Mouse (Mus musculus): ENCODE data around the gene Bfar. TPM values are rescaled to one million over a fixed set of nuclear protein-coding genes. Genes with fewer than 3 reads are reported as not detected.

The Bfar gene
- polyA plus RNA-seq, 1 experiment = 12.6 TPM

DNA sequence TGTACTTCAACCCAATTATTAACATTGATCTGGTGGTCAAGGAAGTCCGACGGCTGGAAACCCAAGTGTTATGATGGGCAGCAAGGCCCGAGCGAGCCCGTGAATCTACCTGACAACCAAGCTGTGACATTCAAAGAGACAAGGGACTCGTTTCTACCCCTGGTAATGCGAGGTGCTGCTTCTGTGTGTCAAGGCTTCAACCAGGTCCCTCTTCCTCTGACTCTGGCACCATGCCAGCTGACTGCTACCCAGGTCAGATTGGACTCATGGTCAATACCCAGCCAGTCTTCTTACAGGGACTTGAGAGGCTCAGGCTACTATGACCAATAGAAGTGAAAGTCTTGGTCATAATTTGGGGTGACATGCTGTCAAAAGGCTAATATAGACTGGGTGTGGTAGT is 30.5 kb downstream of the Bfar start:
- H3K79me2 ChIP-seq (ENCODE audit: control insufficient read depth, insufficient read depth) = no peaks in the 10 kb centered on the region
- peaks cover 31% of the 10 kb centered on the region for H3K36me3 ChIP-seq (ENCODE audit: control insufficient read depth, insufficient read depth)
- H3K4me3 ChIP-seq = no peak overlapping the region
- TF ChIP-seq MYOG (IDR thresholded peaks at IDR 0.05; ENCODE audit: control insufficient read depth in 1 of 3, insufficient read depth in 1 of 3, insufficient read length in 2 of 3, low read depth in 2 of 3) (no peak), SRF (IDR thresholded peaks at IDR 0.05; ENCODE audit: control insufficient read depth, insufficient read length, low read depth) (no peak), TCF3 (IDR thresholded peaks at IDR 0.05; ENCODE audit: insufficient read length, low read depth) (no peak), MAX (IDR thresholded peaks at IDR 0.05; ENCODE audit: low read depth) (no peak), TCF12 (IDR thresholded peaks at IDR 0.05; ENCODE audit: insufficient read depth, poor library complexity, severe bottlenecking) (no peak), POLR2A (IDR thresholded peaks at IDR 0.05; ENCODE audit: insufficient read length, low read depth) (no peak), CEBPB (IDR thresholded peaks at IDR 0.05; ENCODE audit: insufficient read depth, poor library complexity, severe bottlenecking) (no peak), MYOD1 (IDR thresholded peaks at IDR 0.05; ENCODE audit: control insufficient read depth in 1 of 3, insufficient read length in 2 of 3, low read depth in 2 of 3) (no peak), E2F4 (IDR thresholded peaks at IDR 0.05; ENCODE audit: insufficient read depth) (no peak), USF1 (IDR thresholded peaks at IDR 0.05; ENCODE audit: low read depth) (no peak), POLR2AphosphoS2 (IDR thresholded peaks at IDR 0.05; ENCODE audit: insufficient read length, low read depth) (no peak), REST (IDR thresholded peaks at IDR 0.05; ENCODE audit: insufficient read depth, insufficient read length) (no peak)
- H3K4me2 ChIP-seq (ENCODE audit: low read depth) = no peak overlapping the region
- no peaks in the 10 kb centered on the region for H3K27me3 ChIP-seq (ENCODE audit: control insufficient read depth, insufficient read depth, insufficient read length)
- no peak overlapping the region for H3ac ChIP-seq (ENCODE audit: control insufficient read depth, insufficient read length)

DNA sequence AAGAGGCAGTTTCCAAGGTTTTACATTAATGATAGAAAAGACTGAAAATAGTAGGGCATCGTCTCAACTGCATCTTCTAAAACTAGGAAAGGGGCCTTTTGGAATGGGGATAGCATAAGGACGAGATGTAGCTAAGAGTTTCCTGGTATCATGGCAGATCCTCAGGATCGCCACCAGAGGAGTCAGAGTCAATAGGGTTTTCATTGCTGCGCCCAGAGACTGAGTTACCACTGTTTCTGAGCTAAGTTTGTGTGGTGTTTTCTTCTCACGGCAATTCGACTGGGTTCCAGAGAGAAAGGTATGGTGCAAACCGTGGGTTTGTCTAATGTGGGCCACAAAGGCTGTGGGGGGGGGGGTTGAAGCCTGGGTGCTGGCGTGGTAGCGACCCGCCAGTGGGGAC is 33.0 kb downstream of the Bfar start:
- Histone ChIP-seq H3K36me3 (ENCODE audit: control insufficient read depth, insufficient read depth) (peaks cover 24% of the 10 kb centered on the region), H3K4me2 (ENCODE audit: low read depth) (no peak overlapping the region), H3K27me3 (ENCODE audit: control insufficient read depth, insufficient read depth, insufficient read length) (no peaks in the 10 kb centered on the region), H3K4me3 (no peak overlapping the region), H3K79me2 (ENCODE audit: control insufficient read depth, insufficient read depth) (no peaks in the 10 kb centered on the region), H3ac (ENCODE audit: control insufficient read depth, insufficient read length) (no peak overlapping the region)
- TF ChIP-seq MYOG (IDR thresholded peaks at IDR 0.05; ENCODE audit: control insufficient read depth in 1 of 3, insufficient read depth in 1 of 3, insufficient read length in 2 of 3, low read depth in 2 of 3) (no peak), MYOD1 (IDR thresholded peaks at IDR 0.05; ENCODE audit: control insufficient read depth in 1 of 3, insufficient read length in 2 of 3, low read depth in 2 of 3) (no peak), CEBPB (IDR thresholded peaks at IDR 0.05; ENCODE audit: insufficient read depth, poor library complexity, severe bottlenecking) (no peak), USF1 (IDR thresholded peaks at IDR 0.05; ENCODE audit: low read depth) (no peak), POLR2A (IDR thresholded peaks at IDR 0.05; ENCODE audit: insufficient read length, low read depth) (no peak), MAX (IDR thresholded peaks at IDR 0.05; ENCODE audit: low read depth) (no peak), REST (IDR thresholded peaks at IDR 0.05; ENCODE audit: insufficient read depth, insufficient read length) (no peak)

DNA sequence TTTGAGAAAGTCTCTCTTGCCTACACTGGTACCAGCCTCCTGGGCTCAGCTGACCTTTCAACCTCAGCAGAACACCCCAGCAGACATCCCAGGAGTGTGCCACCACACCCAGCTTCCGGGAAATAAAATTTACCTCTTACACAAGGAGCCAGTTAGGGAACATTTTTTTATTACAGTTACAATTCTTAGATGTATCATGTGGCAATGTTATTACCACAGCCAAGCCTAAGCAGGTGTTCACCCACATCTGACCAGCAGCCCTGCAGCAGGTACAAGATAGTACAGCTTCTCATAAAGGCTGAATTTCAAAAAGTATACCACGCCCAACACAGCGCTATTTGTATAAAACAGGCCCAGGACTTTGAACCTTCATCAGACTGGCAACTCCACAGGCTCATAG is 43.3 kb downstream of the Bfar start:
- H3K4me2 ChIP-seq (ENCODE audit: low read depth) = no peak overlapping the region
- H3ac ChIP-seq (ENCODE audit: control insufficient read depth, insufficient read length) = no peak overlapping the region
- H3K4me3 ChIP-seq = no peak overlapping the region
- H3K27me3 ChIP-seq (ENCODE audit: control insufficient read depth, insufficient read depth, insufficient read length) = no peaks in the 10 kb centered on the region
- H3K36me3 ChIP-seq (ENCODE audit: control insufficient read depth, insufficient read depth) = no peaks in the 10 kb centered on the region
- TF ChIP-seq USF1 (IDR thresholded peaks at IDR 0.05; ENCODE audit: low read depth) (no peak), POLR2A (IDR thresholded peaks at IDR 0.05; ENCODE audit: insufficient read length, low read depth) (no peak), MYOD1 (IDR thresholded peaks at IDR 0.05; ENCODE audit: control insufficient read depth in 1 of 3, insufficient read length in 2 of 3, low read depth in 2 of 3) (no peak), POLR2AphosphoS2 (IDR thresholded peaks at IDR 0.05; ENCODE audit: insufficient read length, low read depth) (no peak), SRF (IDR thresholded peaks at IDR 0.05; ENCODE audit: control insufficient read depth, insufficient read length, low read depth) (no peak), MAX (IDR thresholded peaks at IDR 0.05; ENCODE audit: low read depth) (no peak), TCF12 (IDR thresholded peaks at IDR 0.05; ENCODE audit: insufficient read depth, poor library complexity, severe bottlenecking) (no peak), MYOG (IDR thresholded peaks at IDR 0.05; ENCODE audit: control insufficient read depth in 1 of 3, insufficient read depth in 1 of 3, insufficient read length in 2 of 3, low read depth in 2 of 3) (no peak), TCF3 (IDR thresholded peaks at IDR 0.05; ENCODE audit: insufficient read length, low read depth) (no peak), E2F4 (IDR thresholded peaks at IDR 0.05; ENCODE audit: insufficient read depth) (no peak), CEBPB (IDR thresholded peaks at IDR 0.05; ENCODE audit: insufficient read depth, poor library complexity, severe bottlenecking) (no peak), REST (IDR thresholded peaks at IDR 0.05; ENCODE audit: insufficient read depth, insufficient read length) (no peak)
- H3K79me2 ChIP-seq (ENCODE audit: control insufficient read depth, insufficient read depth) = no peaks in the 10 kb centered on the region

DNA sequence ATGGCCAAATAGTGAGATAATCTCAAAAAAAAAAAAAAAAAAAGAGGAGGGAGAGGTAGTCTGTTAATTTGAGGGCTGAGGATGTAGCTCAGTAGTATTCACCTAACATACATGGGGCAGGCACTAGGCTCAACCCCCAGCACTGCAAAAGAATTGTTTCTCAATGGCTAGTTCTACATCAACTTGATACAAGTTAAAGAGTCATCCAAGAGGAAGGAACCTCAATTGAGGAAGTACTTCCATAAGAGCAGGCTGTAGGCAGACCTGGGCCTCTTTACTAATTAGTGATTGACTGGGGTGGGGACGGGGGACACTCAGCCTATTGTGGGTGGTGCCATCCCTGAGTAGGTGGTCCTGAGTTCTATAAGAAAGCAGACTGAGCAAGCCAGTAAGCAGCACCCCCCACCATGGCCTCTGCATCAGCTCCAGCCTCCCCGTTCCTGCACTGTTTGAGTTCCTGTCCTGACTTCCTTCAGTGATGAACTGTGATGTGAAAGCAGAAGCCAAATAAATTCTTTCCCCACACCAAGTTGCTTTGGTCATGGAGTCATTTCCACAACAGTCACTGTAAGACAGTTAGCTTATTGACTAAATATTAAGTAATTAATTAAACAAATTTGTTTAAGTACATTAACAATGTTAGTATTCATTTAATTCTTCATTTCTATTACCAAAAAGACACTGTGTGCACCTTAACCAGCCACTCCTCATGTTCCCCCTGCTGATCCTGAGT is 45.3 kb downstream of the Bfar start:
- Histone ChIP-seq H3ac (ENCODE audit: control insufficient read depth, insufficient read length) (no peak overlapping the region), H3K27me3 (ENCODE audit: control insufficient read depth, insufficient read depth, insufficient read length) (no peaks in the 10 kb centered on the region), H3K4me2 (ENCODE audit: low read depth) (no peak overlapping the region), H3K4me3 (no peak overlapping the region), H3K79me2 (ENCODE audit: control insufficient read depth, insufficient read depth) (no peaks in the 10 kb centered on the region), H3K36me3 (ENCODE audit: control insufficient read depth, insufficient read depth) (no peaks in the 10 kb centered on the region)
- no peak for TF ChIP-seq USF1 (IDR thresholded peaks at IDR 0.05; ENCODE audit: low read depth)
- TF ChIP-seq TCF3 (IDR thresholded peaks at IDR 0.05; ENCODE audit: insufficient read length, low read depth) = no peak
- no peak for TF ChIP-seq POLR2A (IDR thresholded peaks at IDR 0.05; ENCODE audit: insufficient read length, low read depth)
- TF ChIP-seq MYOG (IDR thresholded peaks at IDR 0.05; ENCODE audit: control insufficient read depth in 1 of 3, insufficient read depth in 1 of 3, insufficient read length in 2 of 3, low read depth in 2 of 3) = no peak
- no peak for TF ChIP-seq TCF12 (IDR thresholded peaks at IDR 0.05; ENCODE audit: insufficient read depth, poor library complexity, severe bottlenecking)
- TF ChIP-seq POLR2AphosphoS2 (IDR thresholded peaks at IDR 0.05; ENCODE audit: insufficient read length, low read depth) = no peak
- no peak for TF ChIP-seq MYOD1 (IDR thresholded peaks at IDR 0.05; ENCODE audit: control insufficient read depth in 1 of 3, insufficient read length in 2 of 3, low read depth in 2 of 3)
- no peak for TF ChIP-seq E2F4 (IDR thresholded peaks at IDR 0.05; ENCODE audit: insufficient read depth)
- TF ChIP-seq MAX (IDR thresholded peaks at IDR 0.05; ENCODE audit: low read depth) = no peak
- no peak for TF ChIP-seq SRF (IDR thresholded peaks at IDR 0.05; ENCODE audit: control insufficient read depth, insufficient read length, low read depth)
- no peak for TF ChIP-seq CEBPB (IDR thresholded peaks at IDR 0.05; ENCODE audit: insufficient read depth, poor library complexity, severe bottlenecking)
- no peak for TF ChIP-seq REST (IDR thresholded peaks at IDR 0.05; ENCODE audit: insufficient read depth, insufficient read length)
